Mouse (Mus musculus): ENCODE results near the gene Snx29. TPM values are rescaled to one million over a fixed set of nuclear protein-coding genes. Genes with fewer than 3 reads are reported as not detected.
A peak's percentile ranks its signal among the peaks of the same experiment; 100 is the strongest.
"Not testable (repeated sequence)": the region's sequence is repeated elsewhere in the genome, so short reads cannot be mapped to it uniquely, and the experiment has no call there.

Gene Snx29
- total RNA-seq, 1 experiment from 2014 or later: 16.1 TPM

- peak; percentile 83 for ATAC-seq (replicated peaks; ENCODE audit: low read depth, poor library complexity, severe bottlenecking)
These were observed 152.6 kb downstream of the Snx29 start for GRCm38 (mm10) chr16:11475137-11475943.

- no peak for ATAC-seq (replicated peaks; ENCODE audit: low read depth, poor library complexity, severe bottlenecking)
These were observed 153.6 kb downstream of the Snx29 start for GRCm38 (mm10) chr16:11476314-11476713.

DNA sequence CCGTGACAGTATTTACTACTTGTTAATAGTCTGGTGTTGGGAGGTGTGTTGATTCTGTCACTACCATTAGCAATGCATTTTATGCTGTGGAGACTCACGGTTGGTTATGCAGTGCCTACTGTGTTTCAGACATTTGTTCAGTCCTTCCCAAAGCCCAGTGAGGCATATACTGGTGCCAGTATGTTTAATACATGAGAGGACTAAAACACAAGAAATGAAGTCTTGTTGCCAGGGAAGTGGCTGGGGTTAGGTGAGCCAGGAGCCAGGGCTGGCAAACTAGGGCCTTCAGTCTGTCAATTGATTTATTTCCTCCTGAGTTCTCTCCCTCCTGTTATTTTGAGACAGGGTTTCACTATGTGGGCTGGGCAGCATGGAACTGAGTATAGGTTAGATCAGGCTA lies 154.3 kb downstream of the Snx29 start:
- no peak for ATAC-seq (replicated peaks; ENCODE audit: low read depth, poor library complexity, severe bottlenecking)

DNA sequence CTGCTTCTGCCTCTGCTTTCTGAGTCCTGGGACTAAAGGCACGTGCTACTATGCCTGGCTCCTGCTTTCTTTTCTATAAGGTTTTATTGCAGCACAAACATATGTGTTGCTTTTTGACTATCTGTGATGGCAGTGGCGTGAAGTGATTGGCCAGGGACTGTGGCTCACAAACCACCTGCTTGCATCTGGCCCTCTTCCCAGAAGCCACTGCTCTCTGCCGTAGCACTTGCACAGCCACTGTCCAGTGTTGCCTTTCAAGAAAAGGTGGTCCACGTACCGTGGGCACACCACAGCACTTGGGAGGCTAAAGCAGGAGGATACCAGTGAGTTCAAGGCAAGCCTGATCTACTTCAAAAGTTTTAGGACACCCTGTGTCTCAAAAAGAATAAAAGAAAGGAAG lies 154.9 kb downstream of the Snx29 start:
- no peak for ATAC-seq (replicated peaks; ENCODE audit: low read depth, poor library complexity, severe bottlenecking)

- ATAC-seq (replicated peaks; ENCODE audit: low read depth, poor library complexity, severe bottlenecking): no peak
These were observed 156.9 kb downstream of the Snx29 start for GRCm38 (mm10) chr16:11479605-11480004.

DNA sequence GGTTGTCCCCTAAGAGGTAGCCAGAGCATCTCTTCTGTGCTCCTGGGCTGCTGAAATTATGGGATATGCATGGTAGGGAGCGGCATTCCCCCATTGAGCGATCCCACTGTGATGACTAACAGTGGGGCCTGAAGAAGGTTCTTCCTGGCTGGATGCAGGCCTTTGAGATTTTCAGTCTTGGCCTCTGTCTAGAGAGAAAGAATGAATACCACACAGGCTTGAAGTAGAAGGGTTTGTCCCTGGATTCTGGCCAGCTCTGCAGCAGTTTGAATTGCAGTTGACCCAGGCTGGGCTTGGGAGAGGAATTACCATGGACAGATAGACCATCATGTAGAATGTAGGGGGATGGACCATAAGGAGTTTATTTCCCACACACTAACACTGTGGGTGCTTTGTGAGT lies 159.5 kb downstream of the Snx29 start:
- no peak for ATAC-seq (replicated peaks; ENCODE audit: low read depth, poor library complexity, severe bottlenecking)

GRCm38 (mm10) chr16:11494895-11495294 lies 172.2 kb downstream of the Snx29 start:
- ATAC-seq (replicated peaks; ENCODE audit: low read depth, poor library complexity, severe bottlenecking): no peak

- ATAC-seq (replicated peaks; ENCODE audit: low read depth, poor library complexity, severe bottlenecking): peak; percentile 58
These were observed 173.4 kb downstream of the Snx29 start for GRCm38 (mm10) chr16:11495923-11496616.

GRCm38 (mm10) chr16:11496721-11497120 lies 174.0 kb downstream of the Snx29 start:
- no peak for ATAC-seq (replicated peaks; ENCODE audit: low read depth, poor library complexity, severe bottlenecking)

- ATAC-seq (replicated peaks; ENCODE audit: low read depth, poor library complexity, severe bottlenecking): no peak
These were observed 177.4 kb downstream of the Snx29 start for GRCm38 (mm10) chr16:11500061-11500460.

- ATAC-seq (replicated peaks; ENCODE audit: low read depth, poor library complexity, severe bottlenecking): no peak
These were observed 178.4 kb downstream of the Snx29 start for GRCm38 (mm10) chr16:11501138-11501537.

- no peak for ATAC-seq (replicated peaks; ENCODE audit: low read depth, poor library complexity, severe bottlenecking)
These were observed 178.9 kb downstream of the Snx29 start for GRCm38 (mm10) chr16:11501611-11502010.

GRCm38 (mm10) chr16:11504666-11505491 lies 182.2 kb downstream of the Snx29 start:
- ATAC-seq (replicated peaks; ENCODE audit: low read depth, poor library complexity, severe bottlenecking): no peak

DNA sequence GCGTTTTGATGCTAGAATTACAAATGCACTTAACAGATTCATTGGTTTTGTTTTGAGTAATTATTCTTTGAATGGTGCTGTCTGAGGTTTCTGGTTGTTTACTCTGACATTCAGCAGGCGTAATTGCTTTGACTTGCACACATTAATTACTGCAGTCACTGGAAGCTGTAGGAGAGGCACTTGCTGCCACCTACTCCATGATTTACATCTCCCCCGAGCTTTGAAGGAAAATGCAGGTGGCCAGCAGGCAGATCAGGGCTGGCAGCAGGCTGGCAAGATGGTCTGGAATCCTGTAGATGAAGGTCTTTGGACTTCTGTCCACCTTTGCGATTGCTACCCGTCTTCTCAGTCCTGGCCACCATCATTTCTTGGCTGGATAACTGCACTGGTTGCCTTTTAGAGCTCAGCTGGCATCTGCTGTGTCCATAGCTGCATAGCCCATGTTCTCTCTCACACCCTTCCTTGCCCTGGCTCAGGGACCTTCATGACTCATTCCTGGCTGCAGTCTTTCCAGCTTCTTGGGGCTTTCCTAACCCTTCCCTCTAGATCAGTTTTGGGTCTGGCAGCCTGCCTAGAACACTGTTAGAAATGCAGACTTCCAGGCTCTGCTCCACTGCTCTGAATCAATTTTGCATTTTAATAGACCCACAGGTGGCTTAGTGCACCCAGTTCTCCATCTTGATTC lies 182.9 kb downstream of the Snx29 start:
- no peak for ATAC-seq (replicated peaks; ENCODE audit: low read depth, poor library complexity, severe bottlenecking)

GRCm38 (mm10) chr16:11507188-11507731 lies 184.6 kb downstream of the Snx29 start:
- ATAC-seq (replicated peaks; ENCODE audit: low read depth, poor library complexity, severe bottlenecking): no peak

- ATAC-seq (replicated peaks; ENCODE audit: low read depth, poor library complexity, severe bottlenecking): no peak
These were observed 185.6 kb downstream of the Snx29 start for GRCm38 (mm10) chr16:11508341-11508740.

DNA sequence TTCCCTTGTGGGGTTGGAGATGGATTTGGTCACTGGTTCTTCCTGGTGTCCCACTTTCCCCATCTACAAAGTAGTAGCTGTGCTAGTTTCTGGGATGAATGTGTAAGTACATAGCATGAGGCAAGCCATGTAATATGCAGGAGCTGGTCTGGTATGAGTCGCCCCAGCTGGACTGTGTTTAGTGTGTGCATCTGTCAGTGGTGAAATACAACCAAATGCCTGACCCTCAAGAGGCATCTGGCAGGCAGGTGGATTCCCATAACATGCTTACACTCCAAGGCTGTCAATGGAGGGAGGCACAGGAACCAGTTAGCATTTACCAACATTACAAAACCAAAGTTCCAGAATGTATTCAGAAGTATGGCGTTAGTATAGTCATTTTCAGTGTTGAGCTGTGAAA lies 187.7 kb downstream of the Snx29 start:
- ATAC-seq (replicated peaks; ENCODE audit: low read depth, poor library complexity, severe bottlenecking): no peak

DNA sequence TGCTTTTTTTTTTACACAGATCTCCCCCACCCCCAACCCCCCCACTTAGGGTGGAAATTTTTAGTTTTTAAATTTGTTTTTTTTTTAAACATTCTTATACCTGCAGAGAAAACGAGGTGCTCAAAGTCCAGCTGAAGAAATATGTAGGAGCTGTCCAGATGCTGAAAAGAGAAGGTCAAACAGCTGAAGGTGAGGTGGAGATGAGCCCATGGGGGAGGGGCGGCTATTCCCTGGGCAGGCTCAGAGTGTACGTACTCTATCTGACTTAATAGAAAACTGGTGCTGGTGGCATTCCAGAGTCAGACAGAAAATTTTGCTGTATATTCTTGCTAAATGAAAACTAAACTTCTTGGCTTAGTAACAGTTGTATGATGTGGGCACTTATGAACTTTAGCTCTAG lies 188.1 kb downstream of the Snx29 start:
- ATAC-seq (replicated peaks; ENCODE audit: low read depth, poor library complexity, severe bottlenecking): no peak

GRCm38 (mm10) chr16:11511696-11512095 lies 189.0 kb downstream of the Snx29 start:
- not testable (repeated sequence) for ATAC-seq (replicated peaks; ENCODE audit: low read depth, poor library complexity, severe bottlenecking)

DNA sequence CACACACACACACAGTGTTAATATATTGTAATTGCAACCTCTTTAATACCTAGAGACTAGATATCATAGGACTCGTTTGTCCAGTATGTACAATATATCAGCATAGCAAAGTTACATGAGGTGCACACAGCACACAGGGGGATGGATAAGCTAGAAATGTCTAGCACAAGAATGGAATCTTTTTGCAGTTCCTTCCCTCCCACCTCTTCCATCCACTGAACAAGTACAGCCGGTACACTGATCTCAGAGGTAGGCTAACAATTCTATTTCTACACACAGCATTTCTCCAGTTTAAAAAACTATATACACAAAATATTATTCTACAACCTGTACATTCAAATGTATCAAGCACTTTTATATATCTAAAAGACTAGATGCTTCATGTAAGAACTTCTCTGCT lies 194.0 kb downstream of the Snx29 start:
- no peak for ATAC-seq (replicated peaks; ENCODE audit: low read depth, poor library complexity, severe bottlenecking)
